Mouse (Mus musculus): ENCODE measurements at regions not wholly inside any gene's neighbourhood (a gene's known extent, or its start where the extent isn't known, plus 50 kb on each side); places are given as distances from the start of the nearest gene placed in this dataset.

- TF ChIP-seq CTCF (conservative IDR thresholded peaks at IDR 0.05; ENCODE audit: insufficient read depth, insufficient read length, low read depth, low read length) (no peak), POLR2A (IDR thresholded peaks at IDR 0.05; ENCODE audit: low read depth, low read length) (no peak)
Observed at GRCm38 (mm10) chr6:31074394-31074793, 115.5 kb upstream of the Klf14 start.

All from kidney, adult 2 months (tissue).